Mouse (Mus musculus) NIH3T3 (cell line): ENCODE data around the gene A730071L15Rik.

Experiments
- DNase-seq: peaks from one replicate; pipeline ENCODE4 v3.0.0-alpha.2; 2012; ENCODE audit warnings: low read depth

A730071L15Rik gene

GRCm38 (mm10) chr11:6183246-6183645, 16.6 kb upstream of the A730071L15Rik start:
- no peak for DNase-seq

- DNase-seq, result peak; percentile 64
Measured at GRCm38 (mm10) chr11:6184202-6184935, 15.5 kb upstream of the A730071L15Rik start.

GRCm38 (mm10) chr11:6187399-6187798, 12.4 kb upstream of the A730071L15Rik start:
- no peak for DNase-seq

GRCm38 (mm10) chr11:6187878-6188277, 12.0 kb upstream of the A730071L15Rik start:
- DNase-seq, result peak; percentile 99

- DNase-seq, result no peak
Measured at GRCm38 (mm10) chr11:6196780-6197179, 3.0 kb upstream of the A730071L15Rik start.

- no peak for DNase-seq
Measured at GRCm38 (mm10) chr11:6198449-6198848, 1.4 kb upstream of the A730071L15Rik start.

- peak; percentile 93 for DNase-seq
Measured at GRCm38 (mm10) chr11:6200087-6200569, 299 bp downstream of the A730071L15Rik start, which contains the start of gene Nudcd3. TSS of gene Nudcd3 (minus strand) at chr11:6200415.

- DNase-seq, result no peak
Measured at GRCm38 (mm10) chr11:6200570-6200969, 741 bp downstream of the A730071L15Rik start.

- no peak for DNase-seq
Measured at GRCm38 (mm10) chr11:6207090-6207489, 7.3 kb downstream of the A730071L15Rik start.

GRCm38 (mm10) chr11:6208158-6208557, 8.3 kb downstream of the A730071L15Rik start:
- DNase-seq, result no peak

GRCm38 (mm10) chr11:6216834-6217233, 17.0 kb downstream of the A730071L15Rik start:
- DNase-seq, result peak; percentile 16

GRCm38 (mm10) chr11:6218189-6218896, 18.5 kb downstream of the A730071L15Rik start:
- DNase-seq, result peak; percentile 12

- DNase-seq, result no peak
Measured at GRCm38 (mm10) chr11:6219967-6220366, 20.1 kb downstream of the A730071L15Rik start.

GRCm38 (mm10) chr11:6222187-6222586, 22.4 kb downstream of the A730071L15Rik start:
- DNase-seq, result no peak

- no peak for DNase-seq
Measured at GRCm38 (mm10) chr11:6224541-6225229, 24.9 kb downstream of the A730071L15Rik start.

GRCm38 (mm10) chr11:6230012-6230411, 30.2 kb downstream of the A730071L15Rik start, which contains the start of gene Npc1l1:
TSS of gene Npc1l1 (minus strand) at chr11:6230143.
- no peak for DNase-seq

- no peak for DNase-seq
Measured at GRCm38 (mm10) chr11:6233025-6233424, 33.2 kb downstream of the A730071L15Rik start.

- no peak for DNase-seq
Measured at GRCm38 (mm10) chr11:6244707-6245106, 44.9 kb downstream of the A730071L15Rik start.
